Mouse (Mus musculus): ENCODE results near the gene Pkm. TPM values are rescaled to one million over a fixed set of nuclear protein-coding genes. Genes with fewer than 3 reads are reported as not detected.
A peak's percentile ranks its signal among the peaks of the same experiment; 100 is the strongest.

The Pkm gene
- polyA plus RNA-seq, 1 experiment from 2014 or later = 1,482 TPM

DNA sequence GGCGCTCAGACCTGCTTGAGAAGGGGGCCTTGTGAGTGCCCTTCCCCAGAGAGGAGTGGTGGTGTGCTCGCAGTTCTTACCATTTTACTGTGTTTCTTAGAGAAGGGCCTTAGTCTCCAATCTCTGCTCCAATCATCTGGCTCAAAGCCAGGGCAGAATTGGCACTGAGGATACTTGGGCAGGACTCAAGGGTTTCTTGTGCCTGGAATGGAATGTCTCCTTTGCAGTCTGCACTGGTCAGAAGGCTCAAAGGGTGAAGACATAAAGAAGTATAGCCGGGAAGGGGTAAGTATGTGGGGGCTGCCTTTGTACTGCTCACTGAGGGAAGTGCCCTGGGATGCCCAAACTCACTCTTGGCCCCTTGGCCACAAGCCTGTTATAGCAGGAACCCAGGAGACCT, 53.1 kb downstream of the Pkm start:
- no peak for ATAC-seq (replicated peaks; ENCODE audit: low FRiP score, low TSS enrichment, low read depth)

GRCm38 (mm10) chr9:59716275-59716898, 60.2 kb downstream of the Pkm start:
- H3K9ac ChIP-seq (ENCODE audit: low read length) = no peak overlapping the region
- 53% methylated on average over 7 of the region's 7 CpGs for WGBS
- H3K27me3 ChIP-seq (replicated peaks; ENCODE audit: control insufficient read depth, insufficient read depth, low read length) = no peaks in the 10 kb centered on the region
- DNase-seq (ENCODE audit: low spot score) (no peak), ATAC-seq (replicated peaks; ENCODE audit: low FRiP score, low TSS enrichment, low read depth) (no peak)
- H3K4me3 ChIP-seq (ENCODE audit: low read depth, low read length) = no peak overlapping the region
- H3K4me1 ChIP-seq (replicated peaks; ENCODE audit: control insufficient read depth, insufficient read depth, low read length) = no peaks in the 10 kb centered on the region
- no peaks in the 10 kb centered on the region for H3K9me3 ChIP-seq (ENCODE audit: control insufficient read depth, low read length)
- H3K36me3 ChIP-seq (ENCODE audit: control insufficient read depth, insufficient read depth, low read length) = no peaks in the 10 kb centered on the region
- no peak overlapping the region for H3K27ac ChIP-seq (ENCODE audit: low read depth)
- no peak overlapping the region for H3K4me2 ChIP-seq (ENCODE audit: low read length)

More for the DNA sequence above, 53.1 kb downstream of the Pkm start:
- H3K4me1 ChIP-seq (replicated peaks; ENCODE audit: control insufficient read depth, insufficient read depth, low read length) = no peaks in the 10 kb centered on the region; the same call in 1 of the 2 replicates
- 85% methylated on average over 3 of the region's 3 CpGs for WGBS
- H3K27ac ChIP-seq (ENCODE audit: low read depth) = no peak overlapping the region
- DNase-seq (ENCODE audit: low spot score) = no peak
- no peak overlapping the region for H3K9ac ChIP-seq (ENCODE audit: low read length)
- H3K4me2 ChIP-seq (ENCODE audit: low read length) = no peak overlapping the region
- H3K27me3 ChIP-seq (replicated peaks; ENCODE audit: control insufficient read depth, insufficient read depth, low read length) = no peaks in the 10 kb centered on the region
- H3K4me3 ChIP-seq (ENCODE audit: low read depth, low read length) = no peak overlapping the region
- no peaks in the 10 kb centered on the region for H3K9me3 ChIP-seq (ENCODE audit: control insufficient read depth, low read length)
- H3K36me3 ChIP-seq (ENCODE audit: control insufficient read depth, insufficient read depth, low read length) = no peaks in the 10 kb centered on the region

- H3K4me3 ChIP-seq (ENCODE audit: low read depth, low read length) = no peak overlapping the region
- no peaks in the 10 kb centered on the region for H3K27me3 ChIP-seq (replicated peaks; ENCODE audit: control insufficient read depth, insufficient read depth, low read length)
- H3K4me1 ChIP-seq (replicated peaks; ENCODE audit: control insufficient read depth, insufficient read depth, low read length) = no peaks in the 10 kb centered on the region; the same call in 1 of the 2 replicates
- no peak overlapping the region for H3K27ac ChIP-seq (ENCODE audit: low read depth)
- ATAC-seq (replicated peaks; ENCODE audit: low FRiP score, low TSS enrichment, low read depth) = no peak
- H3K36me3 ChIP-seq (ENCODE audit: control insufficient read depth, insufficient read depth, low read length) = no peaks in the 10 kb centered on the region
- no peaks in the 10 kb centered on the region for H3K9me3 ChIP-seq (ENCODE audit: control insufficient read depth, low read length)
- no peak for DNase-seq (ENCODE audit: low spot score)
- H3K9ac ChIP-seq (ENCODE audit: low read length) = no peak overlapping the region
- 89% methylated on average over 4 of the region's 4 CpGs for WGBS
- H3K4me2 ChIP-seq (ENCODE audit: low read length) = no peak overlapping the region
These were observed 62.1 kb downstream of the Pkm start for GRCm38 (mm10) chr9:59718237-59718636.

GRCm38 (mm10) chr9:59721144-59721543, 65.0 kb downstream of the Pkm start:
- ATAC-seq (replicated peaks; ENCODE audit: low FRiP score, low TSS enrichment, low read depth) = no peak
- Histone ChIP-seq H3K27me3 (replicated peaks; ENCODE audit: control insufficient read depth, insufficient read depth, low read length) (no peaks in the 10 kb centered on the region), H3K4me2 (ENCODE audit: low read length) (no peak overlapping the region), H3K4me1 (replicated peaks; ENCODE audit: control insufficient read depth, insufficient read depth, low read length) (peaks cover 6% of the 10 kb centered on the region; the same call in 1 of the 2 replicates), H3K27ac (ENCODE audit: low read depth) (no peak overlapping the region), H3K9me3 (ENCODE audit: control insufficient read depth, low read length) (no peaks in the 10 kb centered on the region), H3K9ac (ENCODE audit: low read length) (no peak overlapping the region), H3K4me3 (ENCODE audit: low read depth, low read length) (no peak overlapping the region), H3K36me3 (ENCODE audit: control insufficient read depth, insufficient read depth, low read length) (no peaks in the 10 kb centered on the region)
- WGBS = 86% methylated on average over 5 of the region's 5 CpGs
- DNase-seq (ENCODE audit: low spot score) = no peak

DNA sequence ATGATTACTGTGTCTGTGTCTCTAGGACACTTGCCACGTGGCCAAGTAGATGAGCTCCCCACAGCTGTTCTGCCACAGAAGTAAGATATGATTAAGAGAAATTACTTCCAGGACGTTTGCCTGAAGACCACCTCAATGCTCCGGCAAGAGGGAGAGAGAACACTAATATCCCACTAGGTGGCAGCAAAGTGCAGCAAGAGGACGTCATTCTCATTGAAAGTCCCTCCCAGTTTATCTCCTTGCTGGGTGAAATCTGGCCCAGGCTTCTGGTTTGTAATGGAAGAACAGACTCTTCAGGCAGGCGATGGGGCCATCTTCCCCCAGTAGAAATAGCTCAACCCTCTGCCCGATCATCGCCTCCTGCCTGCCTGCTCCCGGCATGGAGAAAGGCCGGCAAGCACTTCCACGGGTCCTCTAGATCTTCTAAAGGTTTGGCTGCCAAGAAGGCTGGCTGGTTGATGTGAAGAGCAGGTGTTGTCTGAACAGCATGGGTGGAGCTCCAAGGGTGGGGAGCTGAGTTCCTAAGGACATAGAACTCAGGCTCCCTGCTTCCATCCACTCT, 67.0 kb downstream of the Pkm start:
- H3K9me3 ChIP-seq (ENCODE audit: control insufficient read depth, low read length) = no peaks in the 10 kb centered on the region
- H3K9ac ChIP-seq (ENCODE audit: low read length) = no peak overlapping the region
- no peaks in the 10 kb centered on the region for H3K36me3 ChIP-seq (ENCODE audit: control insufficient read depth, insufficient read depth, low read length)
- H3K27me3 ChIP-seq (replicated peaks; ENCODE audit: control insufficient read depth, insufficient read depth, low read length) = no peaks in the 10 kb centered on the region
- H3K4me2 ChIP-seq (ENCODE audit: low read length) = peak overlapping the region; percentile 36
- WGBS = 19% methylated on average over 10 of the region's 10 CpGs
- peaks cover 6% of the 10 kb centered on the region; the same call in 1 of the 2 replicates for H3K4me1 ChIP-seq (replicated peaks; ENCODE audit: control insufficient read depth, insufficient read depth, low read length)
- no peak overlapping the region for H3K4me3 ChIP-seq (ENCODE audit: low read depth, low read length)
- ATAC-seq (replicated peaks; ENCODE audit: low FRiP score, low TSS enrichment, low read depth) (peak; percentile 68; the same call in 1 of the 2 replicates), DNase-seq (ENCODE audit: low spot score) (peak; percentile 79)
- no peak overlapping the region for H3K27ac ChIP-seq (ENCODE audit: low read depth)

DNA sequence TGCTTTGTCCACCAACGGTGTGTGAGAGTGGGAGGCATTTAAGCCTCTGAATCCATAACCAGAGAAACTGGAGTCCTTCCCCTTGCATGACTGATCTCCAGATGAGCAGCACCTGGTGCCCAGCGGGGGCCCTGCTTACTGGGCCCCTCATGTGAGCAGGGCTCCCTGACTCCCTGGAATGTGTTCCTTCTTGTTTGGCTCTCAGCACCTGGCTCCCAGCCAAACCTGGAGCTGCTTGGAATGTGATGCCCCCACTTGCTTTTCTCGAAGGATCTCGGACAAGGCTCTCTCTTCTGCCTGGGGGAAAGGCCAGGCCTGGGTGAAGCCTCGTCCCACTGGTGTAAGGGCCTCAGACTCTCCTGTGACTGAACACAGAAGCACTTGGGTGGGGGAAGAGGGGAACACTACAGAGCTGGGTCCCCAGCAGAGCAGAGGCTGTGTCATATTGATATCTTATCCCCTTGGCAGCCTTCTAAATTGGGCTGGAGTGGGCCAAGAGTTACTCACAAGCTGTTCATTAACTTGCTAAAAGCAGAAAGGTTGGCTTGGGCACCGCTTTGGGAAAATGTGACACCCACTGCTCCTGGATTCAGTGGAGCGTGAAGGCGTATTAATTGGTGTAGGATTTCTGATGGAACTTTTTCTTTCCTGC, 67.7 kb downstream of the Pkm start:
- DNase-seq (ENCODE audit: low spot score) = no peak
- WGBS = 54% methylated on average over 8 of the region's 8 CpGs
- Histone ChIP-seq H3K4me3 (ENCODE audit: low read depth, low read length) (no peak overlapping the region), H3K9ac (ENCODE audit: low read length) (no peak overlapping the region), H3K4me1 (replicated peaks; ENCODE audit: control insufficient read depth, insufficient read depth, low read length) (peaks cover 6% of the 10 kb centered on the region; the same call in 1 of the 2 replicates), H3K27me3 (replicated peaks; ENCODE audit: control insufficient read depth, insufficient read depth, low read length) (no peaks in the 10 kb centered on the region), H3K4me2 (ENCODE audit: low read length) (0 out of 2 replicates have a peak overlapping the region, but pooled peaks have one; percentile 36), H3K36me3 (ENCODE audit: control insufficient read depth, insufficient read depth, low read length) (no peaks in the 10 kb centered on the region), H3K9me3 (ENCODE audit: control insufficient read depth, low read length) (no peaks in the 10 kb centered on the region), H3K27ac (ENCODE audit: low read depth) (no peak overlapping the region)
- ATAC-seq (replicated peaks; ENCODE audit: low FRiP score, low TSS enrichment, low read depth) = peak; percentile 58; the same call in 1 of the 2 replicates

DNA sequence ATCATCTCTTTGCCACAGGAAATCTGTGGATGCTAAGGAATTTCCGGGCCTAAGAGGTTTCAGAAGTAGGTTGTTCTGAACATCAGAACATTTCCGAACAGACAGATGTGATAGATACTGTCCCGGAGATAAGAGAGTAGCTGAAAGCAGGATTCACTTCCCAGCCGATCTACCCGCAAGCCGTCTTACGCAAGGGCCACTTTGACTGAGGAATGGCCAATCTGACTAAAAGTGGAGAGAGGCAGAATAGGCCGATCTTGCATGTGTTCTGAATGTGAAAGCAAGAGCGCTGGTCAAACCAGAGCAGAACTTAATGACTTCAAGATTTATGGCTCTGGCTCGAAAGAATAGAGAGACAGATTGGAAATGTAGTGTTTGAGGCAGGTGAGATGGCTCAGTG, 69.3 kb downstream of the Pkm start:
- peaks cover 6% of the 10 kb centered on the region; the same call in 1 of the 2 replicates for H3K4me1 ChIP-seq (replicated peaks; ENCODE audit: control insufficient read depth, insufficient read depth, low read length)
- no peaks in the 10 kb centered on the region for H3K9me3 ChIP-seq (ENCODE audit: control insufficient read depth, low read length)
- H3K27ac ChIP-seq (ENCODE audit: low read depth) = no peak overlapping the region
- H3K4me3 ChIP-seq (ENCODE audit: low read depth, low read length) = no peak overlapping the region
- no peaks in the 10 kb centered on the region for H3K27me3 ChIP-seq (replicated peaks; ENCODE audit: control insufficient read depth, insufficient read depth, low read length)
- no peak overlapping the region for H3K9ac ChIP-seq (ENCODE audit: low read length)
- WGBS = 69% methylated on average over 10 of the region's 10 CpGs
- H3K36me3 ChIP-seq (ENCODE audit: control insufficient read depth, insufficient read depth, low read length) = no peaks in the 10 kb centered on the region
- no peak overlapping the region for H3K4me2 ChIP-seq (ENCODE audit: low read length)
- ATAC-seq (replicated peaks; ENCODE audit: low FRiP score, low TSS enrichment, low read depth) (no peak), DNase-seq (ENCODE audit: low spot score) (no peak)

- no peak for DNase-seq (ENCODE audit: low spot score)
These were observed 71.6 kb downstream of the Pkm start for GRCm38 (mm10) chr9:59727569-59728286.

More at GRCm38 (mm10) chr9:59727569-59728286, 71.6 kb downstream of the Pkm start:
- Histone ChIP-seq H3K4me2 (ENCODE audit: low read length) (no peak overlapping the region), H3K36me3 (ENCODE audit: control insufficient read depth, insufficient read depth, low read length) (no peaks in the 10 kb centered on the region), H3K27me3 (replicated peaks; ENCODE audit: control insufficient read depth, insufficient read depth, low read length) (no peaks in the 10 kb centered on the region), H3K4me1 (replicated peaks; ENCODE audit: control insufficient read depth, insufficient read depth, low read length) (peaks cover 6% of the 10 kb centered on the region; the same call in 1 of the 2 replicates), H3K9ac (ENCODE audit: low read length) (no peak overlapping the region), H3K9me3 (ENCODE audit: control insufficient read depth, low read length) (no peaks in the 10 kb centered on the region), H3K27ac (ENCODE audit: low read depth) (no peak overlapping the region), H3K4me3 (ENCODE audit: low read depth, low read length) (no peak overlapping the region)
- 87% methylated on average over 11 of the region's 11 CpGs for WGBS
- no peak for ATAC-seq (replicated peaks; ENCODE audit: low FRiP score, low TSS enrichment, low read depth)
